Mouse (Mus musculus) heart, adult 2 months (tissue): ENCODE data around the gene Ttc39a.

Source experiments
- CTCF ChIP-seq: fragments of 200-600 bp; IDR thresholded peaks from 2 replicates; pipeline ENCODE4 v1.8.1; 2022; ENCODE audit warnings: antibody characterized with exemption, mild to moderate bottlenecking, moderate library complexity
- POLR2A ChIP-seq: fragments of 200-500 bp; IDR thresholded peaks from 2 replicates; pipeline ENCODE4 v1.6.1; 2011; ENCODE audit warnings: mild to moderate bottlenecking, low read depth, low read length, control low read depth; ENCODE audit not compliant: insufficient read depth

GRCm38 (mm10) chr4:109482701-109483100 is 76.3 kb downstream of the Ttc39a start:
- TF ChIP-seq CTCF: no peak
- no peak for TF ChIP-seq POLR2A
